Comparison of ENCODE assay signal across 24 mouse cellular contexts in the genomic region with DNA sequence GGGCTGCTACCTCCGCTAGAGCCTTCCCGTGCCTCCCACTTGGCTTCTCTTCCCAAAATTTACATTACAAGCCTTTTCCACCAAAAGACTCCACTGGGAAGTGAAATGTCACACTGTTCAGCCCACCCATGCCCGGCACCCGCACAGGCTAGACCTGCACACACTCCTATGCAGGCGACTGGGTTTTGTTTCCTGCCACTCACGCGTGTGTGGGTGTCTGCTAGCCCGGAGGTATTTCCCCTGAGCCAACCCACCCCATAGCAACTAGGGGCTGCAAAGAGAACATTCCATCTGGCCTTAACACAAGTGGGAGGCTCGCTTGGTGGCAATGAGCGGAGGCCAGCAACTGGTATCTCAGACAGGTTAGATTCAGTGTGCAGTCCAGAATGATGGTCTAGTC. TPM values are rescaled to one million over a fixed set of nuclear protein-coding genes. Genes with fewer than 3 reads are reported as not detected.
A peak's percentile ranks its signal among the peaks of the same experiment; 100 is the strongest.
DNase-seq lines count a peak whose midpoint lies in the region; ATAC-seq and TF ChIP-seq lines count a peak whose summit lies in the region.
"Had no signal": no experiment of that assay in that cellular context is flagged by ENCODE, and none has a peak within 500 bp of the region (broad histone marks: within the 10 kb centered on the region; RNA-seq: fewer than 3 reads in every experiment).

No protein-coding gene starts in this region.

- no peak overlapping the region for H3K9ac ChIP-seq in forebrain, embryonic 15.5 days (replicated peaks)
- H3K9ac ChIP-seq: heart, embryonic 13.5 days; limb, embryonic 15.5 days; neural tube, embryonic 13.5 days had no signal

- H3K36me3 ChIP-seq in thymus, adult 2 months (ENCODE audit: control insufficient read depth, insufficient read depth, low read length) = no peaks in the 10 kb centered on the region
- H3K36me3 ChIP-seq in forebrain, embryonic 15.5 days = no peaks in the 10 kb centered on the region
- H3K36me3 ChIP-seq: G1E; heart, embryonic 13.5 days; limb, embryonic 15.5 days; midbrain, embryonic 10.5 days; neural tube, embryonic 13.5 days had no signal

- 60% methylated on average over 10 of the region's 10 CpGs for WGBS in thymus, adult 2 months
- WGBS in forebrain, embryonic 15.5 days = 75% methylated on average over 10 of the region's 10 CpGs

- ATAC-seq in inflammation-experienced regulatory T-cells, adult 6 months = peak; percentile 57
- no peak for ATAC-seq in forebrain, embryonic 15.5 days (replicated peaks)
- no peak for ATAC-seq in granulocyte monocyte progenitor cell, adult 5-6 weeks (replicated peaks; ENCODE audit: poor library complexity, severe bottlenecking)
- ATAC-seq: forebrain, embryonic 14.5 days; hindbrain, postnatal 0 days had no signal

- no peaks in the 10 kb centered on the region for H3K27me3 ChIP-seq in thymus, adult 2 months (ENCODE audit: control insufficient read depth, insufficient read depth, low read length)
- H3K27me3 ChIP-seq in forebrain, embryonic 15.5 days = no peaks in the 10 kb centered on the region
- H3K27me3 ChIP-seq: limb, embryonic 15.5 days; neural tube, embryonic 13.5 days had no signal

- TF ChIP-seq POLR2A in thymus, adult 2 months (IDR thresholded peaks at IDR 0.05; ENCODE audit: control insufficient read depth, extremely low read depth, insufficient read depth, low read length, poor library complexity) = no peak

- no peak overlapping the region for H3K4me3 ChIP-seq in thymus, adult 2 months (ENCODE audit: control insufficient read depth, insufficient read depth, low read length)
- no peak overlapping the region for H3K4me3 ChIP-seq in forebrain, embryonic 15.5 days
- H3K4me3 ChIP-seq: erythroblast, embryonic 14.5 days; gastrocnemius, adult 2 months; heart, embryonic 13.5 days; limb, embryonic 15.5 days; midbrain, embryonic 10.5 days; neural tube, embryonic 13.5 days had no signal

- H3K9me3 ChIP-seq in forebrain, embryonic 15.5 days = no peaks in the 10 kb centered on the region
- H3K9me3 ChIP-seq: G1E; heart, embryonic 13.5 days; limb, embryonic 15.5 days; midbrain, embryonic 10.5 days; neural tube, embryonic 13.5 days had no signal

- peaks cover 34% of the 10 kb centered on the region for H3K4me1 ChIP-seq in thymus, adult 2 months (replicated peaks; ENCODE audit: control insufficient read depth, insufficient read depth, low read length)
- no peaks in the 10 kb centered on the region for H3K4me1 ChIP-seq in forebrain, embryonic 15.5 days

- no peak overlapping the region for H3K4me2 ChIP-seq in forebrain, embryonic 15.5 days (replicated peaks)
- H3K4me2 ChIP-seq: heart, embryonic 13.5 days; limb, embryonic 15.5 days; neural tube, embryonic 13.5 days had no signal

- peak; percentile 39 to 72 for DNase-seq in layer of hippocampus, adult 18-20 months (ENCODE audit: low spot score in 2 of 2)
- DNase-seq in layer of hippocampus, adult 9-10 months (ENCODE audit: low spot score) = no peak
- DNase-seq in thymus, adult 2 months = peak; percentile 26
- no peak for DNase-seq in thymus, postnatal 0 days (ENCODE audit: low spot score)
- DNase-seq in thymus, postnatal 36 days = peak; percentile 23 to 45
- DNase-seq: adrenal gland, postnatal 10 days; cerebellum, adult 18-20 months; gastrocnemius, adult 2 months; heart, adult 11 months; heart, postnatal 4 days; kidney, adult 2 months; kidney, postnatal 36 days; lung, postnatal 14 days had no signal

- no peak overlapping the region for H3K27ac ChIP-seq in thymus, adult 2 months (ENCODE audit: control insufficient read depth, insufficient read depth, low read length)
- no peak overlapping the region for H3K27ac ChIP-seq in forebrain, embryonic 15.5 days (replicated peaks)
- H3K27ac ChIP-seq: gastrocnemius, adult 2 months; heart, embryonic 13.5 days; hindbrain, postnatal 0 days; limb, embryonic 15.5 days; midbrain, embryonic 10.5 days; neural tube, embryonic 13.5 days had no signal

- no peak for TF ChIP-seq CTCF in thymus, adult 2 months (IDR thresholded peaks at IDR 0.05; ENCODE audit: borderline replicate concordance, control insufficient read depth, extremely low read depth, insufficient read depth, low read length, poor library complexity)

RNA-seq across cellular contexts. Expression of a gene that starts 44.7 kb away (rescaled TPM):
- 1 to 10 TPM; 8.7 to 9.4 TPM for total RNA-seq in layer of hippocampus, adult 18-20 months (2021)
- 3.4 and 4.6 TPM in 2 replicates for polyA plus RNA-seq in thymus, adult 2 months (2012; rRNA removed)
- 3.6 and 4.0 TPM in 2 replicates for polyA plus RNA-seq in thymus, postnatal 0 days (2015; fragmentation: Nextera tagmentation; extraction: Ambion mirVana)
- polyA plus RNA-seq in inflammation-experienced regulatory T-cells, adult 6 months (2017; shearing (Covaris generic)) = not detected
- 2.0 and 2.5 TPM in 2 replicates for polyA plus RNA-seq in forebrain, embryonic 15.5 days (2015; fragmentation: Nextera tagmentation; extraction: Ambion mirVana)
- total RNA-seq in granulocyte monocyte progenitor cell, adult 5-6 weeks (2014; fragmentation: Nextera tagmentation) = not detected in 2 replicates
- total RNA-seq in granulocyte monocyte progenitor cell, adult 5-6 weeks (2017) = not detected in 2 replicates
- polyA plus RNA-seq: erythroblast, embryonic 14.5 days; G1E had no signal

RNA-seq across cellular contexts. Expression of a gene that starts 54.0 kb away (rescaled TPM):
- 1 to 10 TPM; 4.8 to 6.0 TPM for total RNA-seq in layer of hippocampus, adult 18-20 months (2021)
- 8.9 and 9.0 TPM in 2 replicates for polyA plus RNA-seq in thymus, adult 2 months (2012; rRNA removed)
- polyA plus RNA-seq in thymus, postnatal 0 days (2015; fragmentation: Nextera tagmentation; extraction: Ambion mirVana) = 4.1 and 4.3 TPM in 2 replicates
- polyA plus RNA-seq in inflammation-experienced regulatory T-cells, adult 6 months (2017; shearing (Covaris generic)) = 100 to 1,000 TPM in 1 of 3 experiments, 10 to 100 TPM in 2; 81.6 to 107 (median 90.7) TPM
- 0.36 and 0.41 TPM in 2 replicates for polyA plus RNA-seq in forebrain, embryonic 15.5 days (2015; fragmentation: Nextera tagmentation; extraction: Ambion mirVana)
- total RNA-seq in granulocyte monocyte progenitor cell, adult 5-6 weeks (2014; fragmentation: Nextera tagmentation) = 21.8 and 23.3 TPM in 2 replicates
- total RNA-seq in granulocyte monocyte progenitor cell, adult 5-6 weeks (2017) = 19.3 and 21.8 TPM in 2 replicates
- polyA plus RNA-seq: erythroblast, embryonic 14.5 days had no signal

Comparison
In these comparisons a context has a peak if more than half of its experiments do, and no peak if none do; other contexts are left out.
1. DNase-seq: peak in layer of hippocampus, adult 18-20 months (2 of 2), thymus, adult 2 months (single experiment) and thymus, postnatal 36 days (2 of 2); none in layer of hippocampus, adult 9-10 months (single experiment) and thymus, postnatal 0 days (single experiment).